Mouse (Mus musculus): Measurements from ENCODE around the gene 2210408I21Rik.
"Not testable (repeated sequence)": the region's sequence is repeated elsewhere in the genome, so short reads cannot be mapped to it uniquely, and the experiment has no call there.

Gene 2210408I21Rik

DNA sequence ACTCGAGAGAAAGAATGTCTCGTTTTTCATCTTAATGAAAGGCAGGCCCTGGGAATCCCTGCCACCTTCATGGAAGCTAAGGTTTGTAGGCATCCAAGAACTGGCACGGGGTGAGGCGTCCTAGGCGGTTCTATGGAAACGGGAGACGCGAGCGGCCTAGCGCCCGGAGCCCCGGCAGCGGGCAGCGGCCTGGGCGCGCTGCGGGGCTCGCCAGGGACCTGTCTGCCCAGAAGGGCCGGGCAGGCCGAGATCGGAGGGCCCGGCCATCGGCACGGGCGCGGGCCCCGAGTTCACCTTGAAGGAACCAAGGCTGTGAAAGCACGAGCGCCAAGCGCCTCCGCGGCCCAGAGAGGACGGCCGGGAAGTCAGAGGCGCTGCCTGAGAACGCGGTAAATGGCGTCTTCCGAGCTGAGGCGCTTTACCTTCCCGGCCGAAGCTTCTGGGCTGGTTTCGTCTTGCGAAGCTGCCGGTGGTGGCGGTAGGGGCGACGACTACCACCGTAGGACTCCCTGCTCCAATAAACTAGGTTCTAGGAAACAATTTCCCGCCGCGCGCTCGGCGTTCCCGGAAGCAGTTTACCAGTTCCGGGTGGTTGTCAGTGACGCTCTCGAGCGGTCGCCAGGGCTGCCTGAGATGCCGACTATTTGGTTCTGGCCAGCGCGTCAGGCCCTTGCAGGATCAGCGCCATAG is at the start of gene 2210408I21Rik, which contains the start of gene Slf1:
TSS of gene 2210408I21Rik (plus strand) at position 610 of the 690 bp plus-strand sequence.
TSS of gene Slf1 (minus strand) at position 543 of the 690 bp plus-strand sequence.
- DNase-seq: peak; percentile 85

DNA sequence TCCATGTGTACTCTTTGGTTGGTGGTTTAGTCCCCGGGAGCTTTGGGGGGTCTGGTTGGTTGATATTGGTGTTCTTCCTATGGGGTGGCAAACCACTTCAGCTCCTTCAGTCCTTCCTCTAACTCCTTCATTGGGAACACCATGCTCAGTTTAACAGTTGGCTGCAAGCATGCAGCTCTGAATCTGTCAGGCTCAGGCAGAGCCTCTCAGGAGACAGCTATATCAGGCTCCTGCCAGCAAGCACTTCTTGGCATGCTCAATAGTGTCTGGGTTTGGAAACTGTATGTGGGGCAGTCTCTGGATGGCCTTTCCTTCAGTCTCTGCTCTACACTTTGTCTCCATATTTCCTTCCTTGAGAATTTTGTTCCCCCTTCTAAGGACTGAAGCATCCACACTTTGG is 42.5 kb upstream of the 2210408I21Rik start:
- DNase-seq: not testable (repeated sequence)

DNA sequence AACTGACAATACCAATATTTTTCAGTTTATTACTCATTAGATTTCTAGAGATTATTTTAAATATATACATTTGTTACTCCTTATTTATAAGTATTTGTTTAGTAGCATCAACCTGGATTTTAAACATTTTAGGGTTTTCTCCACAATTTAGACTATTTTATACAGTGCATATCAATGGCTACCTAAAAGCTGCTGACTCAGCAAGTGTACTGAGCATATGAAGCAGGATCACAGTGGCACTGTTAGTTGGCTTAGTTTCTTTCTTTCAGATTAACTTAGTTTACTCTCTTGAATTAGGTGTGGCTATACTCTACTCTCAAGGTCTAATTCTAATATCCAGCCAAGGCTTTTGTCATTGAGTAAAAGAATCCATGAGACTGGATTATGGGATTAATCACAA is 27.6 kb upstream of the 2210408I21Rik start:
- no peak for DNase-seq

DNA sequence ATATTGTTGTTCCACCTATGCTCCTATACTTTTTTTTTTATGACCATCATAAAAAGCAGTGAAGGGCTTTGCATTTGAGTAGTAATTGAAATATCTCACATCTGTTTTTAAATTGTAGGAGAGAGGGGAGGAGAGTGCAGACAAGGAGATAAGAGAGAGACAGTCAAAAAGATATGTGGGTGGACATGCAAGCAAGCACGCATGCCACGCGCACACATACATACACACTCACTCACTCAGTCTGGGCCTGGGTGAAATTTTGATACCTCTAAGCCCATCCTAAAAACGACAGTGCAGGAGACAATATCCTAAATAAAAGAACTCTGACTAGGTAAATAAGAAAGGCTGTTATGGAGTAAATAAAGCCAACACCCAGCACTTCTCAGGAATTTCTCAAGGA is 16.6 kb upstream of the 2210408I21Rik start:
- DNase-seq: no peak

DNA sequence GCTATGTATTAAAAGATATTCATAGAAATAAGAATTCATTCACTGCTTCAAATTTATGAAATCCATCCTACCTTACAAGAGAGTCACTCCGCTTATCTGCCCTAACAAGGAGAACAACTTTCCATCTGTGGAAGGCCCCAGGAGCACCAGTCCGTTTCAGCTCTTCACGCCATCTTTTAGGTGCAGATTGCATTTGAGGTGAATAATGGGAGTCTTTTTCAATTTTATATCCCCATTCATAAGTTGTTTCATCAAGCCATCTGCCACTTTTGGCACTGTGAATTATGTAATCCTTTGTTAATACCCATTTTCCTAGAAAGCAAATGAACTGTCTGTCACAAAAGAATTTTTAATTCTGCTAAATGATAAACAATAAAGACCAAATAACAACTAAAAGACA is 10.2 kb upstream of the 2210408I21Rik start:
- DNase-seq: no peak

DNA sequence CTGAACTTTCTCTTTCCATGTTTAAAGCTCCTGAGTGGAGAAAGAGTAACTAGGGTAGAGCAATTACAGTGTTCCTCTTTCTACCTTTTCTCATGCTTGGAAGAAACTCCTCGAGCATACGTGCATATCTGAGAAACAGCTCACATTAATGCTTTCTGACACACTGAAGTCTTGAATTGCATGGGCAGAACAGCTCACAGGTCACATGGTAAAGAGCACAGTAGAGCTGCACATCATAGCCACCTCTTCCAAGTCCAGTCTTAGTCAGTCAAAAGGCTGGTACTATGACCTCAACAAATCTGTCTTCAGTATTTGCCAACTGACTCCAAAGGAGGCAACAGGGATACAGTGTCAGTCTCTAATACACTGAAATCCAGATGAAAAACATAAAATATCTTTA is 7.1 kb upstream of the 2210408I21Rik start:
- no peak for DNase-seq

DNA sequence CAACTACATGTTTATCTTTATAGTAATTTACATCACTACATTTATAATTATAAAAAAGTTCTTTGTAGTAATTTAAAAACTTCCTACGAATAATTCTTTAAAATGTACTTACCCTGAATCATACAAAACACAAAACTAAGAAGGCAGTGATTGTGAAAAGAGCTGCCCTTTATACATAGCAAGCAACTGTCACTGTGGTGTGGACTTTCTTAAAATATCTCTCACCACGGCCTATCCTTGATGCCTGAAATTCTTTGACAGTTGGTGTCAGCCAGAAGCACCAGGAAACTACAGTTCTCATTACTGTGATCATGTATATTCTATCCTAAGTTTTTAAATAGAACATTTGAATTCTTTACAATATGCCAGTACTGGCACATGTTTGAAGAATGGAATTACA is 4.2 kb upstream of the 2210408I21Rik start:
- DNase-seq: no peak

DNA sequence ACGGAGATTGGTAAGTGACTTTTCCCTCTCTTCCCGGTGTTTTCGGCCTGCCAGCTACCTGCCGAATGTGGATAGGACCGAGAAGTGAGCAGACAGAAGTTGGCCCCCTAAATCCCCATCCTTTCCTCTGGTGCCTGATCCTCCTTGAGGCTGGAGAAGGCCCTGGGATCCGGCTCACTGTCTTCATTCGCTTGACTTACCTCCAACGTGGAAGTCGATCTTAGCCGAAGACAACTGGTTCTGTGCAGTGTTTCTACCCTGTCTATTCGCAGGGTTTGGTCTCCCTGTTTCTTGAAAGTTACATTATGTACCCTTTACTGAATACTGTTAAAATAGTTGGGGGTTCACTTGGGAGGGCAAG is 261 bp downstream of the 2210408I21Rik start:
- DNase-seq: no peak

DNA sequence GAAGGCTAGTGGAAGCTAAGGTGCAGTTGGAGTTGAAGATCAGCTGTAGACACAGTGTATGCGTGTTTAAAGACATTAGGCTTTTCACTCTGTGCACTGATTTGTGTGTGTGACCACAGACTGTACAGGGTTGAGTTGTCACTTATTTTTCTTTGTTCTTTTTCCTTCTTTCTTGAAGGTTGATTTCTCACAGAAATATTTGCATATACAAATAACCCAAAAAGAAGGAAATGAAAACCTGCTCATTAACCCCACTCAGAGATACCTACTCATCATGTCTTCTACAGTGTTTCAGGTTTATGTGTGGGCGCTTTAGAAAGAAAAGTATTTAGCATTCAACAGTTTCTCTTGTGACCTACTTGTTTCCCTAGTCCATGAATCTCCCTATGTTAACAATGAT is 5.5 kb downstream of the 2210408I21Rik start:
- DNase-seq: no peak

DNA sequence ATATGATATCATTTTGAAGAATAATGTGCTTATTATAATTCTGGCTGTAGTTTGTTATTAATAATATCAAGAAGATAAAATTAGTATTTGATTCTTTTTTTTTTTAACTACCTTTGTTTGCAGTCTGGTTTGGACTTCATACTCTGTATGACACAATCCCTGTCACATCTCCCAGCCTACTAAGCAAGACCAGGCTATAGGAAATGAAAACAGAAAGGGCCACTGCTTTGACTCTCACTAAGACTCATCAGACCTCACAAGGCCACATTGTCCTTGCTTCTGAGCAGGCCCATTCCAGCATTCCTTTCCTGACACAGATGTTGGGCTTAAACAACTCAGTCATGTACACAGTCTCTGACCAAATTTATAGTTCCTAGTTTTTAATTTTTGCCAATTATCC is 42.6 kb downstream of the 2210408I21Rik start:
- no peak for DNase-seq

DNA sequence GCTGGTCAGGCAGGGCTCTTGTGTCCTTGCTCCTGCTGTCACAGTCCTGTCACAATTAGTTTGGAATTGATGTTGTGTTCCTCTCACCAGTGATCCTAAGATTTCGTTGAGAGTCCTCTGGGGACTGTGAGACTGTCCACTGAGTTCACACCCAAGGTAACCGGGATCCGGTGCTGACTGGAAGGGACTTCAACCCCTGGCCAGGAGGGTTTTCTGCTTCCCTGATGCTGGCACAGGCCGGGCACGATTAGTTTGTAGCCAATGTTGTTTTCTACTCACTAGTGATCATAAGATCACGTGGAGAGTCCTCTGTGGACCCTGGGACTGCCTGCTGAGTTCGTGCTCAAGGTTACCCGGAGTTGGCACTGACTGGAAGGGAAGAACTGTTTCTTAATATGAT is 55.3 kb downstream of the 2210408I21Rik start:
- DNase-seq: no peak

DNA sequence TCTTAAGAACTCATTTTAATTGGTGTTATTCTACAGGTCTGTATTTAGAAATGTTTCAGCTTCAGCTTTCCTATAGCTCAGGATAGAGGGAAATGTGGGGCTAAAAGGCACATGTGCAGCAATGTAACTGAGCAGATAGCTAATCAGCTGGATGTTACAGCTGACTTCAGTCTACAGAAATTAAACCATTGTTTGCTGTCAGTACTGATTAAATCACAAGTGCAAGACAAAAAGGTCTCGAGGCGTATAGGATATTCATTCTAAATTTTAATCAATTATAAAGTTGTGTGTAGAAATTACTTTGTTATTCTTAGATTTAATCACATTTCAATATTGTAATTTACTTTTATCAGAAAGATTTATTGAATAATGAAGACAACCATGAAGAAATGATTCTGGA is 56.9 kb downstream of the 2210408I21Rik start:
- DNase-seq: no peak

DNA sequence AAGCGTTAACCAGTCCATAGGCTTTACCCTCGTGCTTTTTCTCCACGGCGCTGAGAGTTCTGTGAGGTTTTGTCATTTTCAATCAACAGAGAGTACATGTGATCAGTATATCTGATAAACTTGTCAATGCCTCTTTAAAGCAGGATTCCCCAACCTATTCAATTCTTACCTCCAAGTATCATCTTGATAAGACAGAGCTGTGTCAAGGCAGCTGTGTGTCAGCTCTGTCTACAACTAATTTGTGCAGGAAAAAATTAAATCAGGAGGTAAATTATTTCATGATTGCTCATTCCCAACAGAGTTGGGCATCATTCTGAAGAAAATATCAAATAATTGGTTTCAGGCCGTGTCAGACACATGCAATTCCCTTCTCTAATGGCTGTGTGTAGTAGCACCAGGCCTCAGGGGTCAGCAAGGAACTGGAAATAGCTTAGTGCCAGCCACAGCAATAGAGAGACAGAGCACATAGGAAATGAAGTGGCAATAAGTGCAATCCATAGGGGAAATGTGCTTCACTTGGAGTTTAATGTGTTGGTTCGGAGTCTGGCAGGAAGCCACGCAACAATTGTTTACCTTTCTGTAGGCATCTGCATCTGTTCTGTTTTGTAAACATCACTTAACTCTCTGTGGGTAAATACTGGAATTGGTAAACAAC is 73.6 kb downstream of the 2210408I21Rik start:
- no peak for DNase-seq

DNA sequence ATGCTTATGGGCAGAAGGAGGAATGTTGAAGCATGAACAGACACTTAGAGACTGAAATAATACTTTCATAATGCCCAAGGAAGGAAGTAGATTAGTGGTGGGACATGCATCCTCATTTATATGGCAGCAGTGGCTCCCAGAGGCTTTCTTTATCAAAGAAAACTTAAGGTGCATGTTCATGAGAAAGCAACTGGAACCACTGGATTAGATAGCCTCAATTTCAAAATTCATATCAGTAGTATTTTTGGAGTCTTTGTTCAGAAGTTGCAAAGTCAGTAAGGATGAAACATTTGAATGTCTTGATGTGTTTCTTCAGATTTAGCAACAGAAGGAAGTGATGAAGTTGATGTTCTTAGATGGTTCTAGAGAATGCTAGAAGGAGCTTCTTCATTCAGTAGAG is 77.9 kb downstream of the 2210408I21Rik start:
- no peak for DNase-seq

DNA sequence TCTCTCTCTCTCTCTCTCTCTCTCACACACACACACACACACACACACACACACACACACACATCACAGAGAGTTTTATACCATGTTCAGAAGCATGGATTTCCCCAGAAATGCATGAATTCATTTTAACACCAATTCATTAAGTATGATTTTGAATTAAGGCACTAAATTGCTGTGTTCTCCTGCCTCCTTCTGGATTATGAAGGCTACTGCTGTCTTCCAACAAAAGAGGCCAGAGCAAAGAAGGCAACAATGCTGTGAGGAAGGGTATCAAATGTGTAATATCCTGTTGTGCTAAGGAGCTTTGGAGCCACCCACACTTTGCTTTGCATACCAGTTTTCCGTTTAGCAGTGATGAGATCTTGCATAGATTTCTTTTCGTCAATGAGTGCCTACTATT is 80.1 kb downstream of the 2210408I21Rik start:
- no peak for DNase-seq

DNA sequence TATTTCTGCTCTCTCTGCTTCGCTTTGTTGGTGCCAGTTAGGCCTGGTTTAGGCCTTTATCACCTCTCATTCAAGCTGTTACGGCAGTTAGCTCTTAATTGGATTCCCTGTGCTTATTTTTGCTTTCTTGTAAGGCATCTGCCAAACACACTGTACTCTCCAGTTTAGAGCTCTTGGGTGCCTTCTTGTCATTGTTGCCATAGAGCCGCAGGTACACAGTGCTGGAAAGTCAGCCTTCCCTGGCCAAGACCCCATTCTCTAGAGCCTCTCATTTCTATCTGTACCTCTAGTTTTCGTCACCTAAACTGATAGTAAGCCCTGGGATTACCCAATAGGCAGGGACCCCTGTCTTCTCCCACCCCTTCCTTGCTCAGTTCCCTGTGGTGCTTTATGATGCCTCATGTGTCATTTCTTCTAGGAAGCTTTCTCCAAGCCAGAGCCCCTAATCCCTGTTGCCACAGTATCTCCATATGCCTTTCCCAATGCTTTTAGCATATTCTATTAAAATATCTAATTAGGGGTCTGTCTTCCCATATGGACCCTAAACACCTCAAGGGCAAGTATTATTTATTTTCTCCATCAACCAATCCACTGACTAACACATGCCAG is 82.4 kb downstream of the 2210408I21Rik start:
- DNase-seq: no peak

DNA sequence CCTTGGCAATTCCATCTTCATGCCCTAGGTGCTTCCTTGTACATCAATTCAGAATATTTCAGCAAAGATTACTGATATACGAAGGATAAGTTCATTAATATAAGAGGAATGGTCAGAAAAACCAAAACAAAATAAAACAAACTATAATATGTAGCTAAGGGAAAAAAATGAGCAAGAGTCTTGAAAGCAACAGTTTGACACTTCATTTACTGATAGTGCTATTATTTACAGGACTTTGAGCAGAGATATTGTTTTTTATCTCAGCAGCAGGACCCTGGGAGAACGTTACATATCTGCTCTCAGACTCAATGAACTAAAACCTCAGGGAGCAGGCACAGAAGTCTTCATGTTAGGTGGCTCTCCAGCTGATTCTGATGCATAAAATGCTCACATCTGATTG is 85.7 kb downstream of the 2210408I21Rik start:
- no peak for DNase-seq

DNA sequence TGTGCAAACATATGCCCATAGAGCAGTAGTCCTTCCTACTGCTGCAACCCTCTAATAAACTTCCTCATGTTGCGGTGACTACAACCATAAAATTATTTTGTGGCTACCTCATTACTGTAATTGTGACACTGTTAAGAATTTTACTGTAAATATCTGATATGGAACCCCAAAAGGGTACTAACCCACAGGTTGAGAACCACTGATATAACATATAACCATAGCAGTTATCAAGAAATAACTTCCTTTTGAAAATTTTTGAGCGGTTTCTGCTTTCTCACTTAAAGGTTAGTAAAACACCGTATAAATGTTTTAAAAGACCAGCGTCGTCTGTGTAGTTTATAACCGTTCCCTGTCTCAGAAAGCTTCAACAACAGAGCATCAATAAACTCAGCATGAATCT is 121.2 kb downstream of the 2210408I21Rik start:
- no peak for DNase-seq

DNA sequence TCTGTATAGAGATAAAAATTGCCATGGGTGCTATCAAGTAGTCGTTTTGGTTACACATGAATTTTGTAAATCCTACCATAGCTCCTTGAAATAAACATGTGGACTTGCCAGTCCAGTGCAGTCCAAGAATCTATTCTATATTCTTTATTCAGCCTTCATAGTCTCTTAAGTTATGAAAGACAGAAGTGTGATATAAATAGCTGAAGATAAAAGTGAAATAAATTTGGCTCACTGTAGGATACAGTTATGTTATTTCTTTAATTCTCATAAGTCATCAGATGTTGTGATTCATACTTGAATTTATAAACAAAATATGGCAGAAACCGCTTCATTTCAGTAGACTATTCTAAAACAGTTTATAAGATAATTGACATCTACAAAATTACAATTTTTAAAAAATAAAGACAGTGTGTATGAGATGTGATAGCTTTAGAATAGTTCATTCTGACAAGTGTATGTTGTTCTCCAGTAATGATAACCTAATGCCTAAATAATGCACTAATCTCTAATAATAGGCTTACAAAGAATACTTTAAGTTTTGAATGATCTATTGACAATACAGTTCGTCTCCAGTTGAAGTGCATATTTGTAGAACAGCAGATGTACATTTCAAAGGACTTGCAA is 127.5 kb downstream of the 2210408I21Rik start:
- no peak for DNase-seq

DNA sequence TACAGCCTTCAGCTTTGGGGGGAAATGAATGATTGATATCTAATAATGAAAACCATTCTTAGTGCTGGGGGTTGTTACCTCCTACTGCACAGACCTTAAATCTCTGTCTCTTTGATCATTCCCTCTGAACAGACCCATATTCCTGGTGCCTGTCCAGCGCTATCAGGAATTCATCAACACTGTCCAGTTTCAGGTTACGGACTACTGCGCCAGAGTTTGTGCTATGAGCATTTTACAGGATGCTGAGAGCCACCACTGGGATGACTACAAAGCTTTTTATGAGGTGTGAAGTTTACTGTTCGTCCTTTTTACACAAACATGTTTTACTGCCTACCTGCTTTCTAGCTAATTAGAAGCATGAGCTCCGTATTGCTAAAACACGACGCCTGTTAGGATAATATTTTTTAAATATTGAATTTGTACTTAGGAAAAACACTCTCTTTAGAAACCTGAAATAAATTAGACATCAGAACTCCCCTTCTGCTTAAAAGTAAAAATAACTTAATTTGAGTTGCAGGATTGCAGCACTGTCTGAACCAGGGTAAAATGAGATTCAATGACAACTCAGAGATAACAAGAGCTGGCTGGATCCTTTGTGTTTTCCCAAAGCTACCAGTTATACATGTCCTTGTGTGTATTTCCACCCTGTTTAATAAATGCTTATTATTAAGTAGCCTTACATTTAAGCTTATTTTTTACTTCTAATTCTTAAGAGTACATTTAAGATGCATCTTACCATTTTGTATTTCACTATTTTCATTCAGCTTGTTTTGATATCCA is 128.2 kb downstream of the 2210408I21Rik start:
- DNase-seq: no peak

DNA sequence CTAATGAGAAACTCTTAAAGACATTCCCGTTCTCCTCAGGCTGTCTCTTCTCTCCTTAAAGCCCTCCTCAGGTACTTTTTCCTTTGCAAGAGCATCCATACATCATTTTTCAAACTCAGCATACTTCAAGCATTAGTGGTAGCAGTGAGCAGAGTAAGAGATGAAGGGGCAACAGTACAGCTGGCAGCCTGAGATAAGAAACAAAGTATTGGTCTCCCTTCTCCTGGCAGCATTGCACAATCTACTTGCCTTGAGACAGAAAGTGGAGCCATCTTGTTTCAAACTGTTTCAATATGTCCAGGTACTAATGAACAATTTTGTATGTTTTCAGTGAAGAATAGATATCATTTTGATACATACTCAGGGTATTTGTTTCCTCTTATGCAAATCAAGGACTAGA is 129.1 kb downstream of the 2210408I21Rik start:
- no peak for DNase-seq

DNA sequence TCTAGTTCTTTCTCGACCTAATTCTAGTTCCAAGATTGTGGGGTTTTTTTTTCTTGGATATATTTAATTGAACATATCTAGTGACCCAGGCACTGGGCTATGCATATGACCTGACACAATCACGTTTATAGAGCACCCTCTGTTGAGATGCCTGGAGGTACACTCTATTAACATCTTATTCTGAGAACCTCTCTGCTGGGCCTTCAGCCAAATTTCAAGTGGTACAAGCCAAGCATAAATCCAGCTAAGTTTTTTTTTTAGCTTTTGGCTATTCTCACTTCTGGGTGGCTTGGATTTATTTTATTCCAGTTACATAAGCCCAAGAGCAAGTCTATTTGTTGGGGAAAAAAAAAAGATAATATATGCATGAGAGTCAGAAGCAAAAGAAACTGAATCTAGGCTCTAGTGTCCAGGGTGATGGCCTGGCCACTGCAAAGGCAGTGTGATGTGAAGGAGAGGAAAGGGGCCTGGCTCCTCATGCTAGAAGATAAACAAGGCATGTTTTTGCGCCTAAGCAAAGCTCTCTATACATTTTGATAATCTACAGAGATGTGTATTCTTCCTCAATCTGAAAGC is 139.9 kb downstream of the 2210408I21Rik start:
- no peak for DNase-seq

All from lung, postnatal 14 days (tissue).